Mouse (Mus musculus) midbrain, embryonic 11.5 days (tissue): ENCODE results near the gene Aplp1. TPM values are rescaled to one million over a fixed set of nuclear protein-coding genes. Genes with fewer than 3 reads are reported as not detected.

Experiments used
- ATAC-seq: fragments of 200-750 bp; cut with Nextera tagmentation; 2 replicates; pipeline ENCODE4 v1.8.0; 2017; ENCODE audit warnings: moderate TSS enrichment, moderate library complexity; ENCODE audit not compliant: low FRiP score
- DNase-seq: peaks from one replicate; pipeline ENCODE4 v3.0.0; 2015; ENCODE audit warnings: low spot score; ENCODE audit errors: missing footprints
- H3K27ac ChIP-seq: fragments of 300-500 bp; sonication (generic); 2 replicates; pipeline ENCODE4 v1.5.1; 2014; ENCODE audit warnings: low read depth, low read length
- H3K27me3 ChIP-seq: fragments of 300-500 bp; sonication (generic); 2 replicates; pipeline ENCODE4 v1.6.1; 2014; ENCODE audit warnings: mild to moderate bottlenecking, low read length, moderate library complexity, mixed read lengths; ENCODE audit not compliant: control insufficient read depth, insufficient read depth
- H3K36me3 ChIP-seq: fragments of 300-500 bp; sonication (generic); 2 replicates; pipeline ENCODE4 v1.6.1; 2014; ENCODE audit warnings: mild to moderate bottlenecking, low read length, moderate library complexity, mixed read lengths; ENCODE audit not compliant: control insufficient read depth, insufficient read depth
- H3K4me1 ChIP-seq: fragments of 300-500 bp; sonication (generic); 2 replicates; pipeline ENCODE4 v1.6.1; 2014; ENCODE audit warnings: low read length; ENCODE audit not compliant: control insufficient read depth, insufficient read depth
- H3K4me2 ChIP-seq: fragments of 300-500 bp; sonication (generic); 2 replicates; pipeline ENCODE4 v1.6.1; 2014; ENCODE audit warnings: mild to moderate bottlenecking, moderate library complexity
- H3K4me3 ChIP-seq: fragments of 300-500 bp; sonication (generic); 2 replicates; pipeline ENCODE4 v1.5.1; 2014; ENCODE audit warnings: low read depth, low read length
- H3K9ac ChIP-seq: fragments of 300-500 bp; sonication (generic); 2 replicates; pipeline ENCODE4 v1.6.1; 2014; ENCODE audit warnings: low read length
- H3K9me3 ChIP-seq: fragments of 300-500 bp; sonication (generic); 2 replicates; pipeline ENCODE4 v1.6.1; 2016; ENCODE audit warnings: low read length; ENCODE audit not compliant: control insufficient read depth
- WGBS: fragments of 180-500 bp; shearing (Covaris S2); extraction: QIAGEN DNeasy Blood & Tissue Kit; methylation state at CpG from one replicate; pipeline ENCODE4 v1.1.7; 2014; 5-methylcytosine and 5-hydroxymethylcytosine counted together
- polyA plus RNA-seq: library from polyadenylated mRNA; unstranded; fragments of >200 nt; fragmentation: Nextera tagmentation; extraction: Ambion mirVana; gene quantifications from 2 replicates; pipeline ENCODE4 v1.2.1, GENCODE M21; 2014

The Aplp1 gene
- polyA plus RNA-seq, 1 experiment from 2014 or later: 134 TPM

- no peak overlapping the region for H3K4me3 ChIP-seq
- no peak overlapping the region for H3K27ac ChIP-seq
- no peaks in the 10 kb centered on the region for H3K9me3 ChIP-seq
- H3K4me2 ChIP-seq: no peak overlapping the region; the same call in 1 of the 2 replicates
- no peak for ATAC-seq
- no peaks in the 10 kb centered on the region for H3K36me3 ChIP-seq
- WGBS: 10% methylated on average over 6 of the region's 6 CpGs
- H3K9ac ChIP-seq: no peak overlapping the region
- peaks cover 64% of the 10 kb centered on the region for H3K27me3 ChIP-seq
- DNase-seq: no peak
- H3K4me1 ChIP-seq: peaks cover 20% of the 10 kb centered on the region
These were observed 8.9 kb upstream of the Aplp1 start for GRCm38 (mm10) chr7:30454259-30454658.

DNA sequence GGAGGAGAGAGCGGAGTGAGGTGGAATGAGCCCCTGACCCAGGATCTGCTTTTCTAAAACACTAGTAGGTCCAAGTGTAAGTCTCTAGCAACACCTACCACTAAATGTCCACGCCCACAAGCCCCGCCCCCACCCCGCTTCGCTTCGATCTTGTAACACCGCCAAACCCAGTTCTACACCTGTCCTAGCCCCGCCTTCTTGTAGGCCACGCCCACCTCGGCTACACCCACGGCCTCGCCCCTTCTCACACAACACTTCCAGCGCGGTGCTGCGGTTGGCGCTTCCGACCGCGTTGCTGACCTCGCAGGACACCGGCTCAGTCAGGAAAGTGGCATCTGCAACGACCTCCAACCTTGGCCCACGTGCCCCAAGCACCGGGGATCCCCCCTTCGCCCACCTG lies 8.4 kb upstream of the Aplp1 start:
- Histone ChIP-seq H3K36me3 (no peaks in the 10 kb centered on the region), H3K27me3 (peaks cover 64% of the 10 kb centered on the region), H3K9ac (no peak overlapping the region), H3K4me2 (peak overlapping the region; percentile 7; the same call in 1 of the 2 replicates), H3K4me3 (no peak overlapping the region), H3K9me3 (no peaks in the 10 kb centered on the region), H3K4me1 (peaks cover 20% of the 10 kb centered on the region), H3K27ac (no peak overlapping the region)
- DNase-seq: no peak
- WGBS: 4% methylated on average over 25 of the region's 25 CpGs
- ATAC-seq: 0 out of 2 replicates have a peak, but pooled peaks have one; percentile 22

DNA sequence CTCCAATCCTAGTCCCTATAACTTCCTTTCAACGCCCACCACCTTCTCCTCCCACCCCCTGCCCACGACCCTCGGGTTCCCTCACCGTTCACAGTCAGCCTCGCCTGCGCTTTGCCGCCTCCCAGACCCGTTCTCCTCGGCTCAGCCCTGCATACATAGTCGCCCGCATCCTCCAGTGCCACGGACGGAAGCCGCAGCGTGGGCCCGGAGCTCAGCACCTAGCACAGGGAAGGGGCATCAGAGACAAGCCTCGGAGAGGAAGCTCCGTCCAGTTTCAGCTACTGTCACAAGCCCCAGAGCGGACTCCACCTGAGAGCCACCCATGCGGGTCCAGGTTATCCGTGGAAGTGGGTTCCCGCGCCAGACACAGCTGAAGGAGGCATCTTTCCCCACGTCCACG lies 8.0 kb upstream of the Aplp1 start:
- WGBS: 17% methylated on average over 25 of the region's 25 CpGs
- H3K4me1 ChIP-seq: peaks cover 20% of the 10 kb centered on the region
- H3K36me3 ChIP-seq: no peaks in the 10 kb centered on the region
- ATAC-seq (no peak), DNase-seq (no peak)
- no peak overlapping the region for H3K4me3 ChIP-seq
- H3K27ac ChIP-seq: no peak overlapping the region
- no peak overlapping the region for H3K4me2 ChIP-seq
- peaks cover 60% of the 10 kb centered on the region for H3K27me3 ChIP-seq
- no peaks in the 10 kb centered on the region for H3K9me3 ChIP-seq
- no peak overlapping the region for H3K9ac ChIP-seq

- DNase-seq (no peak), ATAC-seq (no peak)
- Histone ChIP-seq H3K4me2 (no peak overlapping the region), H3K4me1 (peaks cover 9% of the 10 kb centered on the region), H3K4me3 (no peak overlapping the region), H3K9me3 (no peaks in the 10 kb centered on the region; the same call in 1 of the 2 replicates), H3K9ac (no peak overlapping the region), H3K27ac (no peak overlapping the region), H3K27me3 (peaks cover 29% of the 10 kb centered on the region), H3K36me3 (no peaks in the 10 kb centered on the region)
- WGBS: 75% methylated on average over 7 of the region's 7 CpGs
These were observed 4.9 kb upstream of the Aplp1 start for GRCm38 (mm10) chr7:30450241-30450640.

- DNase-seq: peak; percentile 93
- no peaks in the 10 kb centered on the region for H3K27me3 ChIP-seq
- WGBS: under 1% methylated on average over 38 of the region's 38 CpGs
These were observed 973 bp downstream of the Aplp1 start for GRCm38 (mm10) chr7:30444154-30444970.

GRCm38 (mm10) chr7:30443696-30444095 lies 1.6 kb downstream of the Aplp1 start:
- H3K4me3 ChIP-seq: peak overlapping the region; percentile 75
- WGBS: 19% methylated on average over 9 of the region's 9 CpGs
- H3K4me1 ChIP-seq: peaks cover 16% of the 10 kb centered on the region
- DNase-seq (no peak), ATAC-seq (no peak)
- peak overlapping the region; percentile 82 for H3K27ac ChIP-seq
- no peaks in the 10 kb centered on the region for H3K27me3 ChIP-seq
- peak overlapping the region; percentile 58 for H3K9ac ChIP-seq
- H3K4me2 ChIP-seq: peak overlapping the region; percentile 79
- no peaks in the 10 kb centered on the region; the same call in 1 of the 2 replicates for H3K9me3 ChIP-seq
- peaks cover 3% of the 10 kb centered on the region for H3K36me3 ChIP-seq

More at GRCm38 (mm10) chr7:30444154-30444970, 973 bp downstream of the Aplp1 start:
- H3K4me2 ChIP-seq: peak overlapping the region; percentile 79
- ATAC-seq: peak; percentile 75
- H3K4me3 ChIP-seq: peak overlapping the region; percentile 75
- peaks cover 3% of the 10 kb centered on the region for H3K36me3 ChIP-seq
- no peaks in the 10 kb centered on the region; the same call in 1 of the 2 replicates for H3K9me3 ChIP-seq
- H3K4me1 ChIP-seq: peaks cover 16% of the 10 kb centered on the region
- peak overlapping the region; percentile 82 for H3K27ac ChIP-seq
- peak overlapping the region; percentile 73 for H3K9ac ChIP-seq

- Histone ChIP-seq H3K27ac (no peak overlapping the region), H3K4me1 (peaks cover 13% of the 10 kb centered on the region), H3K27me3 (no peaks in the 10 kb centered on the region), H3K36me3 (peaks cover 6% of the 10 kb centered on the region), H3K9ac (no peak overlapping the region), H3K9me3 (no peaks in the 10 kb centered on the region), H3K4me3 (no peak overlapping the region), H3K4me2 (no peak overlapping the region)
- WGBS: 24% methylated on average over 4 of the region's 5 CpGs
- peak; percentile 94 for DNase-seq
- no peak for ATAC-seq
These were observed 4.6 kb downstream of the Aplp1 start for GRCm38 (mm10) chr7:30440697-30441096.

GRCm38 (mm10) chr7:30439734-30440133 lies 5.6 kb downstream of the Aplp1 start:
- no peaks in the 10 kb centered on the region for H3K27me3 ChIP-seq
- DNase-seq (no peak), ATAC-seq (no peak)
- no peak overlapping the region for H3K4me3 ChIP-seq
- peaks cover 6% of the 10 kb centered on the region for H3K36me3 ChIP-seq
- WGBS: 84% methylated on average over 13 of the region's 13 CpGs
- no peaks in the 10 kb centered on the region for H3K9me3 ChIP-seq
- peaks cover 9% of the 10 kb centered on the region for H3K4me1 ChIP-seq
- H3K9ac ChIP-seq: no peak overlapping the region
- no peak overlapping the region for H3K27ac ChIP-seq
- H3K4me2 ChIP-seq: no peak overlapping the region

- no peak for DNase-seq
- Histone ChIP-seq H3K4me1 (no peaks in the 10 kb centered on the region), H3K9ac (no peak overlapping the region), H3K9me3 (no peaks in the 10 kb centered on the region), H3K36me3 (0 out of 2 replicates have a peak, but pooled peaks cover 3% of the 10 kb centered on the region), H3K27me3 (no peaks in the 10 kb centered on the region), H3K4me3 (no peak overlapping the region), H3K4me2 (no peak overlapping the region), H3K27ac (no peak overlapping the region)
- WGBS: 23% methylated on average over 10 of the region's 10 CpGs
- no peak for ATAC-seq
These were observed 8.5 kb downstream of the Aplp1 start for GRCm38 (mm10) chr7:30436879-30437278.
